Mouse (Mus musculus) embryonic facial prominence, embryonic 10.5 days (tissue): ENCODE data around the gene Nr3c2. TPM values are rescaled to one million over a fixed set of nuclear protein-coding genes. Genes with fewer than 3 reads are reported as not detected.

ENCODE experiments used
- DNase-seq: peaks from one replicate; pipeline ENCODE4 v3.0.0-alpha.2; 2017; ENCODE audit warnings: low spot score
- H3K27ac ChIP-seq: fragments of 300-500 bp; sonication (generic); replicated peaks from 2 replicates; pipeline ENCODE4 v1.5.1; 2016; ENCODE audit warnings: mild to moderate bottlenecking
- H3K27me3 ChIP-seq: fragments of 300-500 bp; sonication (generic); replicated peaks from 2 replicates; pipeline ENCODE4 v1.6.1; 2016; ENCODE audit warnings: low read depth, mild to moderate bottlenecking; ENCODE audit not compliant: poor library complexity, severe bottlenecking
- H3K36me3 ChIP-seq: fragments of 300-500 bp; sonication (generic); replicated peaks from 2 replicates; pipeline ENCODE4 v1.6.1; 2016; ENCODE audit warnings: mild to moderate bottlenecking, moderate library complexity
- H3K4me1 ChIP-seq: fragments of 300-500 bp; sonication (generic); 2 replicates; pipeline ENCODE4 v1.6.1; 2016
- H3K4me3 ChIP-seq: fragments of 300-500 bp; sonication (generic); 2 replicates; pipeline ENCODE4 v1.5.1; 2016; ENCODE audit warnings: mild to moderate bottlenecking, moderate library complexity
- H3K9me3 ChIP-seq: fragments of 300-500 bp; sonication (generic); 2 replicates; pipeline ENCODE4 v1.6.1; 2016; ENCODE audit warnings: mild to moderate bottlenecking
- WGBS: fragments of 180-500 bp; shearing (Covaris S2); methylation state at CpG from one replicate; pipeline ENCODE4 v1.1.7; 2016; 5-methylcytosine and 5-hydroxymethylcytosine counted together
- polyA plus RNA-seq: library from polyadenylated mRNA; unstranded; fragments of >200 nt; fragmentation: Nextera tagmentation; extraction: Ambion mirVana; gene quantifications from 2 replicates; pipeline ENCODE4 v1.2.1, GENCODE M21; 2016

Gene Nr3c2
- polyA plus RNA-seq, 1 experiment from 2014 or later, result 0.15 TPM

DNA sequence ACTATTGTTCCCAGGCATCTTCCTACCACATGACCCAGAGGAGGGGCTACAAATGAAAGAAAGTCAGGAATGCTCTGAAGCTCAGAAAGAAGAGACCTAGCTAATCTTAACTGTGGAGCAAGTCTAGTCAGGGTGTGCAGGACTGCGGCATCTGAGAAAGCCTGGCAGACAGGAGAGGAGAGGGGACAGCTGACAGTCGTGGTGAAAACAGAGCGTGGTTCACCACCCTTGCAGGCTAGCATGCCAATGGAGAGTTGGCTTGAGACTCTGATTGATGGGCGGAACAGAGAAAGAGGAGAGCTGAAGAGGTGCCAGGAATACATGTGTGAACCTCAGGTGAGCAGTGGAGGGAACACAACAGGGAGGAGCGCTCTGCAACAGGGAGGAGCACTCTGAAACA, 85.6 kb downstream of the Nr3c2 start:
- no peak overlapping the region for H3K4me3 ChIP-seq
- DNase-seq, result no peak
- H3K36me3 ChIP-seq, result no peaks in the 10 kb centered on the region
- H3K27ac ChIP-seq, result no peak overlapping the region
- no peaks in the 10 kb centered on the region for H3K9me3 ChIP-seq
- WGBS, result 86% methylated on average over 5 of the region's 5 CpGs
- H3K27me3 ChIP-seq, result no peaks in the 10 kb centered on the region
- no peaks in the 10 kb centered on the region for H3K4me1 ChIP-seq

DNA sequence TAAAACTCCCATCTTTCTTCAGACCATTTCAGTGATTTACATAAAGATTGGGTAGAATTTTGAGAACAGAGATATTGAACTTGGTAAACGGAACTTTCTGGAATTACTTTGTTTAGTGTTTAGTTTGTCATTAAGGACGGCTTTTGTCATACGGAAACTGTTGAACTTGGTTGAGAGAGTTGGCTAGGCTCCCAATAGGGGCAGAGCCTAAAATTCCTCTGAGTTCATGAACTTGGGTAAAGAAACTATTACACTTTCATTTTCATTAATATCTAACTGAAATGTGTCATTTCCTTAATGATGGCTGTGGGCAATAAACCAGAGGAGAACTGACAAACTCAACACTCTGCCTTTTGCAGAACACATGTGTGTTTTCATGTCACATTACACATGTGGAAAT, 88.6 kb downstream of the Nr3c2 start:
- Histone ChIP-seq H3K27me3 (no peaks in the 10 kb centered on the region), H3K9me3 (no peaks in the 10 kb centered on the region), H3K4me3 (no peak overlapping the region), H3K36me3 (no peaks in the 10 kb centered on the region), H3K27ac (no peak overlapping the region), H3K4me1 (no peaks in the 10 kb centered on the region)
- DNase-seq, result no peak
- 94% methylated on average over 3 of the region's 3 CpGs for WGBS

DNA sequence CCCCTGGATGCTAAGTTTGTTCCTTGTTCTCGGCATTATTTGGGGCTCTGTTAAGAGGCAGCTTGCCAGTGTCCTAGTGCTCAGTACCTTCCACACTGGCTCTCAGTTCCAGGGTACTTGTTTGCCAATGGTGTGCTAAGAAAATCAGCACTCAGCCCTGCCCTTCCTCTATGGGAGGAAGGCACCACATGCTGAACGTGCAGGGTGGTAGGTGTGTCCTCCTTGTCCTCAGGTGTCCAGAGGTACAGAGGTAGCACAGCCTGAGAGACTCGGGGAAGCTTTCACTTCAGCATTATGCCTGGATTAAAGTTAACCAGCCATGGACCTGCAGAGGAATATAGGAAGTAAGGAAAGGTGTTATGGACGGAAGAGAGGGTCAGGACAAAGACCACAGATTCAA, 99.0 kb downstream of the Nr3c2 start:
- Histone ChIP-seq H3K27me3 (no peaks in the 10 kb centered on the region), H3K36me3 (no peaks in the 10 kb centered on the region), H3K4me1 (no peaks in the 10 kb centered on the region), H3K4me3 (no peak overlapping the region), H3K9me3 (no peaks in the 10 kb centered on the region), H3K27ac (no peak overlapping the region)
- WGBS, result 81% methylated on average over 4 of the region's 4 CpGs
- DNase-seq, result no peak

DNA sequence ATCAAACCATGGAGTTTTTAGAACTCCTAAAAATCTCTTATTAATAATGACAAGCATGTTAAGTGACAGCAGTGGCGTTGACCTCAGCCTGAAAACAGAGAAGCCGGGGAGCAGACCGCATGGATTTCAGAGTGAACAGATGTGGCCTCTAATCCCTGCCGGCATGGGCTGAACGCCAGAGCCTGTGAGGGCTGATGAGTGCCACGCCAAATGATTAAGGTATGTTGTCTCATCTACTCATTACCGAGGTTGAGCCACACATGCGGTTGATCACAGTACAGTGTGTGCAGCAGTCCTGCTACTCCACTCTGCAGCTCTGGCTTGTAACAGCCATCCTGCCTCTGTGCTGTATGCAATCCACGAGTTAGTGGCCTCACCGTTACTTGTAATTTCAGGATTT, 110.2 kb downstream of the Nr3c2 start:
- H3K27ac ChIP-seq, result no peak overlapping the region
- H3K4me3 ChIP-seq, result no peak overlapping the region
- no peaks in the 10 kb centered on the region for H3K27me3 ChIP-seq
- DNase-seq, result peak; percentile 25
- H3K9me3 ChIP-seq, result no peaks in the 10 kb centered on the region
- no peaks in the 10 kb centered on the region for H3K4me1 ChIP-seq
- WGBS, result 69% methylated on average over 10 of the region's 10 CpGs
- H3K36me3 ChIP-seq, result no peaks in the 10 kb centered on the region

DNA sequence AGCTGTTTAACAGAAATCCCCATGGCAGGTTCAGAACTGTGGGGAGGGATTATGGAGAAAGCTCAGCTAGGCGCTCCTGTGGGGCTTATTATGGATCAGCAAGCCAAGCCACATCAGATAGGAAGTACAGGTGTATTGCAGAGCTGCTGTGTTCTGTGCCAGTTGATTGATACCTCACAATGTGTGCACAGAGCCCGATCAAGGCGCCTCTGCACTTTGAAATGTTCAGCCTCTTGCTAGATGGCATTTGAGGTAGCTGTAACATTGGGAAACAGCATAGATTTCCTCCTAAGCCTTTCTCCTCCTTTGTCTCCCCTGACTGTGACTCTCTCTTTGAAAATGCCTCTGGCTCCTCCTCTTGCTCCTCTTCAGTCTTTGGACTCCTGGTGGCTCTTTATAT, 112.7 kb downstream of the Nr3c2 start:
- Histone ChIP-seq H3K27ac (no peak overlapping the region), H3K9me3 (no peaks in the 10 kb centered on the region), H3K4me1 (no peaks in the 10 kb centered on the region), H3K27me3 (no peaks in the 10 kb centered on the region), H3K4me3 (no peak overlapping the region), H3K36me3 (no peaks in the 10 kb centered on the region)
- WGBS, result 71% methylated on average over 3 of the region's 3 CpGs
- no peak for DNase-seq

DNA sequence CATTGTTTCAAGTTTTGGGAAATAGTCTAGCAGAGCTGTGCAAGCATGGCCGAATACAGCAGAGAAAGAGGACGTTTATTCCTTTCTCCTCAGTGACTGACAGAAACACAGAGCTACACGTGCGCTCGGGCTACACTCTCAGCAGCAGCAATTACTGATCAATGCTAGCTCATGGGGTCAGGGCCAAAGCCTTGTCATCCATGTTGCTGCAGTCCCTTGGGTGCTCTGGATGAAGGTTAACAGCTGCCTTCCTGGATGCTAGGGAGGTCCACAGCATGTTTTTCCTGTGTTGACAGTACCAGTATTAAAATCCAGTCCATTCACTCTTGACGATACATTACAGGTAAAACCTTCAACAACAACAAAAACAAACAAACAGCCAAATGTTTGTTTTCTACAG, 113.4 kb downstream of the Nr3c2 start:
- no peak for DNase-seq
- 78% methylated on average over 6 of the region's 6 CpGs for WGBS
- Histone ChIP-seq H3K36me3 (no peaks in the 10 kb centered on the region), H3K9me3 (no peaks in the 10 kb centered on the region), H3K27ac (no peak overlapping the region), H3K4me1 (no peaks in the 10 kb centered on the region), H3K4me3 (no peak overlapping the region), H3K27me3 (no peaks in the 10 kb centered on the region)

DNA sequence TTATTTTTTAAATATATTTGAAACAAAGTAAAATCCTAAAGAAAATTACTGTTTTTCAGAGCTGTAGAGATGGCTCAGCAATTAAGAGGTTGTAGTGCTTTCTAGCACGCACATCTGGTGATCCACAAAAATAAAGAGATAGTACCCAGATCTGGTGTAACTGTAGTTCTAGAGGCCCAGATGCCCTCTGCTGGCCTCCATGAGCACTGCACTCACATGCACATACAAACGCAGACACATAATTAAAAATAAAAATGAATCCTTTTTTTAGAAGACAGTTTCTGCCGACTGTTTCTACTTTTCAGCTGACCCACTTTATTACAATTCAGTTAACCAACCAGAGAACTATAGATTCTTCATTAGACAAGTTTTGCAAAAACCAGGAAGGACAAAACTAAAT, 117.5 kb downstream of the Nr3c2 start:
- WGBS, result 94% methylated on average over 3 of the region's 3 CpGs
- H3K36me3 ChIP-seq, result no peaks in the 10 kb centered on the region
- DNase-seq, result no peak
- H3K9me3 ChIP-seq, result no peaks in the 10 kb centered on the region
- H3K4me1 ChIP-seq, result no peaks in the 10 kb centered on the region
- no peaks in the 10 kb centered on the region for H3K27me3 ChIP-seq
- no peak overlapping the region for H3K4me3 ChIP-seq
- no peak overlapping the region for H3K27ac ChIP-seq

DNA sequence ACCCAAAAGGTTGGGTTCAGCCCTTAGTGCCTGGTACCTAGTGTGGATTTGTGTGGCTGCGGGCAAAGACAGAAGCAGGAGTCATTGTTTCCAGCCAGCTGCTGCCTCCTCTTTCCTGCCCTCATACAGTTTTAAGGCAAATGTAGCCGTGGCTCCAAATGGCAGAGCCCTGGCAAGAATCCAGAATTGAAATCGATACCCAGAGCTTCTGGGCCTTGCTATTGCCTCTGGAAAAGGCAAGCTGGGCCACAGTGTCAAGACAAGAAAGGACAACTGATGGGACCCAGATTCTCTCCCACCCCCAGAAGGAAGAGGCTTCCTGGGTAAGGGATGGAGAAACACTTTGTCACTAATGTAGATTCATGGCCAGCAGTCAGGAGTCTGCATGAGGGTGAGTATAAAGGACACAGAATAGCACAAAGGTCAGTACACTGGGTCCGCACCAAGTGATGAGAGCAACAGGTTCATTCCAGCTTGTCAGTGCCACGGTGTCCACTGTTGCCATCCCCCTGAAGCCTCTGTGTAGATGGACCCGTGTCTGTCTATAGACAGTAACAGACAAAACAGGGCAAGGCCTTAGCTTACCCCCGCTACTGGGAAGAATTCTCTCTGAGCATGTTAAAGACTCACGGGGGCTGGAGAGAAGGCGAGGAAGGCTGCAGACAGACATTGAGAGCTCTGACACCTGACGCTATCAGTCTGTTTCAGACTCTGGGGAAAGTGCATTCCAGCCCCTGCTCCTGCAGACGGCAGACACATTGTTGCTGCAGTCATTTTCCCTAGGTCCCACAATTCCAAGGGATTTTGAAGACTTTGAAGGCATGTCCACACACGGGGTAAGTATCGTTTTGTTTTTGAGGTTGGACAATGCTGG, 124.8 kb downstream of the Nr3c2 start:
- Histone ChIP-seq H3K4me3 (no peak overlapping the region), H3K27ac (no peak overlapping the region), H3K9me3 (no peaks in the 10 kb centered on the region), H3K27me3 (no peaks in the 10 kb centered on the region), H3K4me1 (no peaks in the 10 kb centered on the region), H3K36me3 (no peaks in the 10 kb centered on the region)
- DNase-seq, result no peak
- WGBS, result 81% methylated on average over 13 of the region's 13 CpGs

DNA sequence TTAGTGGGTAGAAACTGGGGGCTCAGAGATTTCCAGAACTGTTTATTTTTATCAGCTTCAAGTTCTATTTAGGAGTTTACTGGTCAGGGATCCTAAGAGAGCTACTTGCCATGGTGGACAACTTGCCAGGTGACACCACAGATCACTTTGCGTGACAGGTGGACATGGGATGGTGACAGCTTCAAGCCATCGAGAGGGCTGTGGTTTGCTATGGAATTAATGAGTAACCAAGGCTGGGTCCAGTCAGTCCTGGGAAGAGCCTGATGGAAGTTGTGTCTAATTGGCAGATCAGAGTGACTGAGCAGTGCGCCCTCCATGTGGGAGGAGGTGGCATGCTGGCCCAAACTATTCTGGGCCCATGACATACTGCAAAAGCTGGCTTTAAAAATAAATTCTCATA, 132.0 kb downstream of the Nr3c2 start:
- no peaks in the 10 kb centered on the region for H3K4me1 ChIP-seq
- no peaks in the 10 kb centered on the region for H3K27me3 ChIP-seq
- H3K36me3 ChIP-seq, result no peaks in the 10 kb centered on the region
- 93% methylated on average over 3 of the region's 3 CpGs for WGBS
- H3K4me3 ChIP-seq, result no peak overlapping the region
- DNase-seq, result no peak
- H3K27ac ChIP-seq, result no peak overlapping the region
- no peaks in the 10 kb centered on the region for H3K9me3 ChIP-seq

DNA sequence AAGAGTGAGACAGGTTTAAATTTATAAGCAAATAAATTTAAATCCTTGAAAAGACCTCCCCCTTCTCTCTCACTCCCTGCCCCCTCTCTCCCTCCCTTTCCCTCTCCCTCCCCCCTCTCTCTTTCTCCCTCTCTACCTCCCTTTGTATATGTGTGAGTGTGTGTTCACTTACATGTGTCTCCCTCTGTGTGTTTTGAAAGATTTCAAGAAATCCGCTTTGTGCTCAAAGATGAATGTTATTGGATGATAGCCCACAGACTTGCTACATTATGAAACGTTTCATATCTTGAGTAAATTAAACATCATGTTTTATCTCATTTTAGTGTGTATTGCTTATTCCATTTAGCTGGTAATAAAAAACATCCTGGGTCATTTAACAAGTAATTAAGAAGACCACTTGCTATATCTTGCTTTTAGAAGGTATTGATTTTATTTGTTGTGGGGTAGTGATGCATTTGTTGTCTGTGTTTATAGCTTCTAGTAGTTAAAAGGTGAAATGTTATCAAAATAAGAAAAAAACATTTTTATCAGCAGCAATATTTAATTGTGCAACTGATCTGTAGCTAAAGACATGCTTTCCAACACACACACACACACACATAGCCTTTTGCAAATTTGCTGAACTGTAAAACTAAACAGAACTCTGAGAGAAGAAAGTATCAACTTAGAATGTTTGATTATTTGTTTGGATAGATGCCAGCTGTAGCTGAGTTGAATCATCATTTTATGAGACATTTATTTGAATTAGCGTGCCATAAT, 134.6 kb downstream of the Nr3c2 start:
- H3K36me3 ChIP-seq, result no peaks in the 10 kb centered on the region
- no peaks in the 10 kb centered on the region for H3K27me3 ChIP-seq
- no peaks in the 10 kb centered on the region for H3K9me3 ChIP-seq
- no peaks in the 10 kb centered on the region for H3K4me1 ChIP-seq
- WGBS, result 88% methylated on average over 3 of the region's 3 CpGs
- H3K4me3 ChIP-seq, result no peak overlapping the region
- H3K27ac ChIP-seq, result no peak overlapping the region
- DNase-seq, result no peak

DNA sequence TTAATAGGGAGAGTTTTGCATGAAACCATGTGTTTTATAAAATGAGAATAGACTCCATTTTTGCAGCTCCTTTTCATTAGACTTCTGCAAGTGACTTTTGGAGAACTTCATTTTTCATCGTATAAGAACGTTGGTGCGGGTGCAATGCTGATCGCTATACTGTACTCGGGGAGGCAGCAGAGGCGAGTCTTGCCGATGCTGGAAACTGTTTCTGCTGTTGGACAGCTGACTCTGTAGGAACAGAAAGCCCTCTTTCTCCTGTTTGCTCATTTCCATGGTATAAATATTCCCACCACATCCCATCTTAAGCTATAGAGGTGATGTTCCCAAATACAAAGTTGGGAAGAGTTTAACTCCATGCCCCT, 135.2 kb downstream of the Nr3c2 start:
- H3K4me3 ChIP-seq, result no peak overlapping the region

DNA sequence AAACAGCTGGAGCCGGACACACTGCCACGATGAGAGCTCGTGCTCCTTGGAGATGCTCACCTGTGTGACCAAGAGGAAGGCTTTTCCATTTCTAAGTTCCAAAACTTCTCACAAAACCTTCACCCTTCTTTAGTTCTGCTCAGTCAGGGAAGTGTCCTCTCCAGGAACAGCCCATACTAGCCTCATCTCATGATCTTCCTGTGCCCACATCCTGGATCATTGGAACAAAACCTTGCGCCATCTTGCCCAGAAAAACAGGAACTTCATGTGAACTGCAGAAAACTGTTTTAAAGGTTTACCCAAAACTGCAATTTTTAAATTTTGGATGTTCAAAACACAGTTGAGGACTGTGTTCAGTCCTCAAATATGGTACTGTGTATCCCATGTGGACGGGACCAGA, 142.0 kb downstream of the Nr3c2 start:
- Histone ChIP-seq H3K9me3 (no peaks in the 10 kb centered on the region), H3K4me1 (no peaks in the 10 kb centered on the region), H3K36me3 (no peaks in the 10 kb centered on the region), H3K27ac (no peak overlapping the region), H3K4me3 (no peak overlapping the region), H3K27me3 (no peaks in the 10 kb centered on the region)
- 91% methylated on average over 5 of the region's 5 CpGs for WGBS
- DNase-seq, result no peak

More for the DNA sequence above, 135.2 kb downstream of the Nr3c2 start:
- H3K27ac ChIP-seq, result no peak overlapping the region
- no peaks in the 10 kb centered on the region for H3K4me1 ChIP-seq
- 93% methylated on average over 7 of the region's 7 CpGs for WGBS
- DNase-seq, result no peak
- H3K27me3 ChIP-seq, result no peaks in the 10 kb centered on the region
- H3K9me3 ChIP-seq, result no peaks in the 10 kb centered on the region
- no peaks in the 10 kb centered on the region for H3K36me3 ChIP-seq

DNA sequence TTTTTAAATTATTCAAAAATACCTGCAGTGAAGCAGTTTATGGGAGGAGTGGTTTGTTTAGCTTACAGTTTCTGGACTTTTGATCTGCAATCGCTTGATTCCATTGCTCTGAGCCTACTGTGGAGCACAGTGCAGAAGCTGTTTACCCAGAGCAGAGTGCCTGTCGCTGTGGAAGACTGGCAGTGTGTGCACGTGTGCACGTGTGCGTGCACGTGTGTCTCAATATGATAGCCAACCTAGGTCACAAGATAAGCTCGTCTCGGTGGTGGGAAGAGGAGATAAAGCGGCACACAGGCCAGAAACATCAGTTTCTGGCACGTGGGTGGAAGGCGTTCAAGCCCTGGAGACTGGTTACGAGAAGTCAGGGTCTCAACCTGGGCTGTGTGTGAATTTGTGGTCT, 145.6 kb downstream of the Nr3c2 start:
- Histone ChIP-seq H3K4me3 (no peak overlapping the region), H3K27ac (no peak overlapping the region), H3K36me3 (no peaks in the 10 kb centered on the region), H3K4me1 (no peaks in the 10 kb centered on the region), H3K9me3 (no peaks in the 10 kb centered on the region), H3K27me3 (no peaks in the 10 kb centered on the region)
- DNase-seq, result no peak
- WGBS, result 91% methylated on average over 12 of the region's 12 CpGs
